Mouse (Mus musculus): Measurements from ENCODE around the gene Gm45785.

Gm45785 gene

GRCm38 (mm10) chr7:140833341-140833740 lies 22.8 kb downstream of the Gm45785 start:
- no peak for DNase-seq (ENCODE audit: low read depth, low spot score)

- no peak for DNase-seq (ENCODE audit: low read depth, low spot score)
Observed at GRCm38 (mm10) chr7:140831447-140831846, 24.7 kb downstream of the Gm45785 start.

GRCm38 (mm10) chr7:140828171-140828881 lies 27.8 kb downstream of the Gm45785 start:
- DNase-seq (ENCODE audit: low read depth, low spot score): peak; percentile 31

GRCm38 (mm10) chr7:140822731-140823130 lies 33.4 kb downstream of the Gm45785 start:
- no peak for DNase-seq (ENCODE audit: low read depth, low spot score)

GRCm38 (mm10) chr7:140821653-140822329 lies 34.3 kb downstream of the Gm45785 start, which contains the start of gene Zfp941:
Zfp941 (minus strand) TSS chr7:140822178.
- DNase-seq (ENCODE audit: low read depth, low spot score): no peak

- no peak for DNase-seq (ENCODE audit: low read depth, low spot score)
Observed at GRCm38 (mm10) chr7:140821305-140821652, 34.9 kb downstream of the Gm45785 start.

- no peak for DNase-seq (ENCODE audit: low read depth, low spot score)
Observed at GRCm38 (mm10) chr7:140820173-140820572, 36.0 kb downstream of the Gm45785 start.

GRCm38 (mm10) chr7:140812850-140813249 lies 43.3 kb downstream of the Gm45785 start:
- DNase-seq (ENCODE audit: low read depth, low spot score): no peak

- no peak for DNase-seq (ENCODE audit: low read depth, low spot score)
Observed at GRCm38 (mm10) chr7:140811714-140812113, 44.4 kb downstream of the Gm45785 start.

- DNase-seq (ENCODE audit: low read depth, low spot score): no peak
Observed at GRCm38 (mm10) chr7:140810496-140810895, 45.6 kb downstream of the Gm45785 start.

- no peak for DNase-seq (ENCODE audit: low read depth, low spot score)
Observed at GRCm38 (mm10) chr7:140805704-140806103, 50.4 kb downstream of the Gm45785 start.

- no peak for DNase-seq (ENCODE audit: low read depth, low spot score)
Observed at GRCm38 (mm10) chr7:140802629-140803028, 53.5 kb downstream of the Gm45785 start.

GRCm38 (mm10) chr7:140798212-140798611 lies 57.9 kb downstream of the Gm45785 start:
- DNase-seq (ENCODE audit: low read depth, low spot score): no peak

- no peak for DNase-seq (ENCODE audit: low read depth, low spot score)
Observed at GRCm38 (mm10) chr7:140797619-140798018, 58.5 kb downstream of the Gm45785 start.

GRCm38 (mm10) chr7:140793541-140793940 lies 62.6 kb downstream of the Gm45785 start:
- no peak for DNase-seq (ENCODE audit: low read depth, low spot score)

GRCm38 (mm10) chr7:140788053-140788435 lies 68.1 kb downstream of the Gm45785 start:
- DNase-seq (ENCODE audit: low read depth, low spot score): no peak

GRCm38 (mm10) chr7:140787406-140788052 lies 68.6 kb downstream of the Gm45785 start, which contains the start of gene Syce1:
Syce1 (minus strand) TSS chr7:140787852.
- no peak for DNase-seq (ENCODE audit: low read depth, low spot score)

- DNase-seq (ENCODE audit: low read depth, low spot score): no peak
Observed at GRCm38 (mm10) chr7:140780548-140780947, 75.6 kb downstream of the Gm45785 start.
